Mouse (Mus musculus): ENCODE measurements around the gene Inhba.

Gene Inhba

GRCm38 (mm10) chr13:16011372-16012242 lies at the start of gene Inhba:
Gene Inhba (plus strand): TSS chr13:16011851.
- DNase-seq, result peak; percentile 25

- DNase-seq, result no peak
Measured at GRCm38 (mm10) chr13:15976584-15976983, 35.1 kb upstream of the Inhba start.

GRCm38 (mm10) chr13:15979551-15979950 lies 32.1 kb upstream of the Inhba start:
- no peak for DNase-seq

GRCm38 (mm10) chr13:15982041-15982440 lies 29.6 kb upstream of the Inhba start:
- DNase-seq, result no peak

- DNase-seq, result peak; percentile 7
Measured at GRCm38 (mm10) chr13:15985761-15986160, 25.9 kb upstream of the Inhba start.

GRCm38 (mm10) chr13:15986172-15986571 lies 25.5 kb upstream of the Inhba start:
- no peak for DNase-seq

- DNase-seq, result no peak
Measured at GRCm38 (mm10) chr13:15995314-15995713, 16.3 kb upstream of the Inhba start.

- DNase-seq, result no peak
Measured at GRCm38 (mm10) chr13:16005517-16005916, 6.1 kb upstream of the Inhba start.

- no peak for DNase-seq
Measured at GRCm38 (mm10) chr13:16007748-16008147, 3.9 kb upstream of the Inhba start.

- no peak for DNase-seq
Measured at GRCm38 (mm10) chr13:16008348-16008747, 3.3 kb upstream of the Inhba start.

- no peak for DNase-seq
Measured at GRCm38 (mm10) chr13:16009766-16010465, 1.7 kb upstream of the Inhba start.

GRCm38 (mm10) chr13:16010586-16010985 lies 1.1 kb upstream of the Inhba start:
- DNase-seq, result no peak

GRCm38 (mm10) chr13:16012243-16012887 lies 714 bp downstream of the Inhba start:
- peak; percentile 43 for DNase-seq

- no peak for DNase-seq
Measured at GRCm38 (mm10) chr13:16014166-16014565, 2.5 kb downstream of the Inhba start.

- DNase-seq, result no peak
Measured at GRCm38 (mm10) chr13:16016506-16016905, 4.9 kb downstream of the Inhba start.

GRCm38 (mm10) chr13:16017338-16017737 lies 5.7 kb downstream of the Inhba start:
- DNase-seq, result no peak

- no peak for DNase-seq
Measured at GRCm38 (mm10) chr13:16017777-16018176, 6.1 kb downstream of the Inhba start.

GRCm38 (mm10) chr13:16018807-16019510 lies 7.3 kb downstream of the Inhba start:
- no peak for DNase-seq

- DNase-seq, result peak; percentile 39
Measured at GRCm38 (mm10) chr13:16020659-16021058, 9.0 kb downstream of the Inhba start.

- no peak for DNase-seq
Measured at GRCm38 (mm10) chr13:16021181-16021580, 9.5 kb downstream of the Inhba start.

- DNase-seq, result no peak
Measured at GRCm38 (mm10) chr13:16021849-16022248, 10.2 kb downstream of the Inhba start.

GRCm38 (mm10) chr13:16022536-16022935 lies 10.9 kb downstream of the Inhba start:
- DNase-seq, result no peak
